Mouse (Mus musculus): ENCODE results near the gene Epor. TPM values are rescaled to one million over a fixed set of nuclear protein-coding genes. Genes with fewer than 3 reads are reported as not detected.

Gene Epor
- polyA plus RNA-seq, 1 experiment from 2014 or later: 6.7 TPM

GRCm38 (mm10) chr9:21951977-21952376 lies 11.3 kb downstream of the Epor start:
- H3K27ac ChIP-seq (ENCODE audit: low read depth, low read length): no peak overlapping the region

GRCm38 (mm10) chr9:21950322-21950721 lies 13.0 kb downstream of the Epor start:
- no peak overlapping the region for H3K4me3 ChIP-seq (ENCODE audit: low read depth, low read length)
- H3K4me1 ChIP-seq (replicated peaks; ENCODE audit: control insufficient read depth, insufficient read depth, low read length): peaks cover 4% of the 10 kb centered on the region; the same call in 1 of the 2 replicates
- H3K27me3 ChIP-seq (ENCODE audit: control insufficient read depth, insufficient read depth, low read length): no peaks in the 10 kb centered on the region
- no peak overlapping the region for H3K9ac ChIP-seq (ENCODE audit: low read length)
- H3K4me2 ChIP-seq (ENCODE audit: low read depth, low read length, severe bottlenecking): no peak overlapping the region
- WGBS: 21% methylated on average over 11 of the region's 11 CpGs
- no peaks in the 10 kb centered on the region for H3K9me3 ChIP-seq (ENCODE audit: control insufficient read depth, low read length)
- H3K27ac ChIP-seq (ENCODE audit: low read depth, low read length): no peak overlapping the region
- peak; percentile 87 for DNase-seq (ENCODE audit: low spot score)
- H3K36me3 ChIP-seq (ENCODE audit: control insufficient read depth, insufficient read depth, low read length): no peaks in the 10 kb centered on the region
- ATAC-seq (replicated peaks; ENCODE audit: low FRiP score): no peak

More at GRCm38 (mm10) chr9:21951977-21952376, 11.3 kb downstream of the Epor start:
- 93% methylated on average over 3 of the region's 3 CpGs for WGBS
- no peaks in the 10 kb centered on the region for H3K36me3 ChIP-seq (ENCODE audit: control insufficient read depth, insufficient read depth, low read length)
- H3K4me2 ChIP-seq (ENCODE audit: low read depth, low read length, severe bottlenecking): no peak overlapping the region
- peaks cover 9% of the 10 kb centered on the region; the same call in 1 of the 2 replicates for H3K4me1 ChIP-seq (replicated peaks; ENCODE audit: control insufficient read depth, insufficient read depth, low read length)
- ATAC-seq (replicated peaks; ENCODE audit: low FRiP score) (no peak), DNase-seq (ENCODE audit: low spot score) (no peak)
- H3K9me3 ChIP-seq (ENCODE audit: control insufficient read depth, low read length): no peaks in the 10 kb centered on the region
- H3K9ac ChIP-seq (ENCODE audit: low read length): no peak overlapping the region
- no peak overlapping the region for H3K4me3 ChIP-seq (ENCODE audit: low read depth, low read length)
- H3K27me3 ChIP-seq (ENCODE audit: control insufficient read depth, insufficient read depth, low read length): no peaks in the 10 kb centered on the region

GRCm38 (mm10) chr9:21948790-21949189 lies 14.5 kb downstream of the Epor start:
- H3K9me3 ChIP-seq (ENCODE audit: control insufficient read depth, low read length): no peaks in the 10 kb centered on the region
- H3K36me3 ChIP-seq (ENCODE audit: control insufficient read depth, insufficient read depth, low read length): no peaks in the 10 kb centered on the region
- 68% methylated on average over 6 of the region's 6 CpGs for WGBS
- peaks cover 4% of the 10 kb centered on the region; the same call in 1 of the 2 replicates for H3K4me1 ChIP-seq (replicated peaks; ENCODE audit: control insufficient read depth, insufficient read depth, low read length)
- H3K27ac ChIP-seq (ENCODE audit: low read depth, low read length): no peak overlapping the region
- DNase-seq (ENCODE audit: low spot score) (no peak), ATAC-seq (replicated peaks; ENCODE audit: low FRiP score) (no peak)
- no peak overlapping the region for H3K9ac ChIP-seq (ENCODE audit: low read length)
- H3K4me3 ChIP-seq (ENCODE audit: low read depth, low read length): no peak overlapping the region
- no peak overlapping the region for H3K4me2 ChIP-seq (ENCODE audit: low read depth, low read length, severe bottlenecking)
- H3K27me3 ChIP-seq (ENCODE audit: control insufficient read depth, insufficient read depth, low read length): no peaks in the 10 kb centered on the region

- H3K9me3 ChIP-seq (ENCODE audit: control insufficient read depth, low read length): no peaks in the 10 kb centered on the region
- H3K4me2 ChIP-seq (ENCODE audit: low read depth, low read length, severe bottlenecking): no peak overlapping the region
- 54% methylated on average over 8 of the region's 8 CpGs for WGBS
- DNase-seq (ENCODE audit: low spot score) (no peak), ATAC-seq (replicated peaks; ENCODE audit: low FRiP score) (no peak)
- H3K27ac ChIP-seq (ENCODE audit: low read depth, low read length): no peak overlapping the region
- H3K27me3 ChIP-seq (ENCODE audit: control insufficient read depth, insufficient read depth, low read length): no peaks in the 10 kb centered on the region
- no peak overlapping the region for H3K4me3 ChIP-seq (ENCODE audit: low read depth, low read length)
- H3K4me1 ChIP-seq (replicated peaks; ENCODE audit: control insufficient read depth, insufficient read depth, low read length): peaks cover 2% of the 10 kb centered on the region; the same call in 1 of the 2 replicates
- H3K9ac ChIP-seq (ENCODE audit: low read length): no peak overlapping the region
- no peaks in the 10 kb centered on the region for H3K36me3 ChIP-seq (ENCODE audit: control insufficient read depth, insufficient read depth, low read length)
These were observed 15.2 kb downstream of the Epor start for GRCm38 (mm10) chr9:21948146-21948545.

GRCm38 (mm10) chr9:21947540-21948130 lies 15.7 kb downstream of the Epor start:
- ATAC-seq (replicated peaks; ENCODE audit: low FRiP score) (no peak), DNase-seq (ENCODE audit: low spot score) (no peak)
- Histone ChIP-seq H3K36me3 (ENCODE audit: control insufficient read depth, insufficient read depth, low read length) (no peaks in the 10 kb centered on the region), H3K27ac (ENCODE audit: low read depth, low read length) (no peak overlapping the region), H3K9me3 (ENCODE audit: control insufficient read depth, low read length) (no peaks in the 10 kb centered on the region), H3K27me3 (ENCODE audit: control insufficient read depth, insufficient read depth, low read length) (no peaks in the 10 kb centered on the region), H3K4me1 (replicated peaks; ENCODE audit: control insufficient read depth, insufficient read depth, low read length) (peaks cover 2% of the 10 kb centered on the region; the same call in 1 of the 2 replicates), H3K4me3 (ENCODE audit: low read depth, low read length) (no peak overlapping the region), H3K9ac (ENCODE audit: low read length) (0 out of 2 replicates have a peak overlapping the region, but pooled peaks have one; percentile 5), H3K4me2 (ENCODE audit: low read depth, low read length, severe bottlenecking) (peak overlapping the region; percentile 15; the same call in 1 of the 2 replicates)
- 4% methylated on average over 28 of the region's 28 CpGs for WGBS

- no peak overlapping the region for H3K4me2 ChIP-seq (ENCODE audit: low read depth, low read length, severe bottlenecking)
- no peak overlapping the region; the same call in 1 of the 2 replicates for H3K9ac ChIP-seq (ENCODE audit: low read length)
- no peak overlapping the region for H3K27ac ChIP-seq (ENCODE audit: low read depth, low read length)
- no peak for ATAC-seq (replicated peaks; ENCODE audit: low FRiP score)
- DNase-seq (ENCODE audit: low spot score): no peak
- 28% methylated on average over 23 of the region's 23 CpGs for WGBS
- no peaks in the 10 kb centered on the region for H3K27me3 ChIP-seq (ENCODE audit: control insufficient read depth, insufficient read depth, low read length)
- H3K4me3 ChIP-seq (ENCODE audit: low read depth, low read length): no peak overlapping the region
- H3K36me3 ChIP-seq (ENCODE audit: control insufficient read depth, insufficient read depth, low read length): no peaks in the 10 kb centered on the region
- peaks cover 2% of the 10 kb centered on the region; the same call in 1 of the 2 replicates for H3K4me1 ChIP-seq (replicated peaks; ENCODE audit: control insufficient read depth, insufficient read depth, low read length)
- H3K9me3 ChIP-seq (ENCODE audit: control insufficient read depth, low read length): no peaks in the 10 kb centered on the region
These were observed 19.0 kb downstream of the Epor start for GRCm38 (mm10) chr9:21944267-21944666.

- Histone ChIP-seq H3K4me3 (ENCODE audit: low read depth, low read length) (no peak overlapping the region), H3K9me3 (ENCODE audit: control insufficient read depth, low read length) (no peaks in the 10 kb centered on the region), H3K36me3 (ENCODE audit: control insufficient read depth, insufficient read depth, low read length) (no peaks in the 10 kb centered on the region), H3K4me1 (replicated peaks; ENCODE audit: control insufficient read depth, insufficient read depth, low read length) (peaks cover 2% of the 10 kb centered on the region; the same call in 1 of the 2 replicates), H3K9ac (ENCODE audit: low read length) (no peak overlapping the region), H3K27ac (ENCODE audit: low read depth, low read length) (no peak overlapping the region), H3K27me3 (ENCODE audit: control insufficient read depth, insufficient read depth, low read length) (no peaks in the 10 kb centered on the region), H3K4me2 (ENCODE audit: low read depth, low read length, severe bottlenecking) (no peak overlapping the region)
- 59% methylated on average over 12 of the region's 12 CpGs for WGBS
- DNase-seq (ENCODE audit: low spot score) (no peak), ATAC-seq (replicated peaks; ENCODE audit: low FRiP score) (no peak)
These were observed 19.7 kb downstream of the Epor start for GRCm38 (mm10) chr9:21943638-21944037.

- Histone ChIP-seq H3K4me3 (ENCODE audit: low read depth, low read length) (no peak overlapping the region), H3K9me3 (ENCODE audit: control insufficient read depth, low read length) (no peaks in the 10 kb centered on the region), H3K4me2 (ENCODE audit: low read depth, low read length, severe bottlenecking) (no peak overlapping the region), H3K27ac (ENCODE audit: low read depth, low read length) (no peak overlapping the region), H3K4me1 (replicated peaks; ENCODE audit: control insufficient read depth, insufficient read depth, low read length) (peaks cover 2% of the 10 kb centered on the region; the same call in 1 of the 2 replicates), H3K9ac (ENCODE audit: low read length) (no peak overlapping the region), H3K27me3 (ENCODE audit: control insufficient read depth, insufficient read depth, low read length) (no peaks in the 10 kb centered on the region), H3K36me3 (ENCODE audit: control insufficient read depth, insufficient read depth, low read length) (no peaks in the 10 kb centered on the region)
- 84% methylated on average over 11 of the region's 12 CpGs for WGBS
- ATAC-seq (replicated peaks; ENCODE audit: low FRiP score) (no peak), DNase-seq (ENCODE audit: low spot score) (no peak)
These were observed 20.3 kb downstream of the Epor start for GRCm38 (mm10) chr9:21943046-21943445.

Measured in forebrain, embryonic 11.5 days (tissue).